Mouse (Mus musculus): Measurements from ENCODE around the gene Tdrd7. TPM values are rescaled to one million over a fixed set of nuclear protein-coding genes. Genes with fewer than 3 reads are reported as not detected.

The Tdrd7 gene
- polyA plus RNA-seq, 1 experiment from 2014 or later = 30.0 TPM

- no peak overlapping the region for H3K4me3 ChIP-seq
- no peak overlapping the region for H3K27ac ChIP-seq (replicated peaks)
- H3K27me3 ChIP-seq = no peaks in the 10 kb centered on the region
- ATAC-seq (ENCODE audit: low FRiP score, low read depth) = no peak
- WGBS = 91% methylated on average over 3 of the region's 3 CpGs
- no peaks in the 10 kb centered on the region for H3K4me1 ChIP-seq (replicated peaks)
- no peaks in the 10 kb centered on the region for H3K9me3 ChIP-seq
- no peaks in the 10 kb centered on the region for H3K36me3 ChIP-seq
- H3K4me2 ChIP-seq = no peak overlapping the region
- no peak overlapping the region for H3K9ac ChIP-seq
Measured at GRCm38 (mm10) chr4:46075664-46076063, 110.5 kb downstream of the Tdrd7 start.

GRCm38 (mm10) chr4:46076892-46077291 lies 111.8 kb downstream of the Tdrd7 start:
- no peaks in the 10 kb centered on the region for H3K4me1 ChIP-seq (replicated peaks)
- H3K9ac ChIP-seq = no peak overlapping the region
- H3K36me3 ChIP-seq = no peaks in the 10 kb centered on the region
- no peaks in the 10 kb centered on the region for H3K9me3 ChIP-seq
- H3K4me3 ChIP-seq = no peak overlapping the region
- H3K4me2 ChIP-seq = no peak overlapping the region
- no peak overlapping the region for H3K27ac ChIP-seq (replicated peaks)
- ATAC-seq (ENCODE audit: low FRiP score, low read depth) = no peak
- 78% methylated on average over 2 of the region's 2 CpGs for WGBS
- H3K27me3 ChIP-seq = no peaks in the 10 kb centered on the region

- Histone ChIP-seq H3K4me2 (no peak overlapping the region), H3K4me1 (replicated peaks) (peaks cover 12% of the 10 kb centered on the region), H3K4me3 (no peak overlapping the region), H3K27ac (replicated peaks) (no peak overlapping the region), H3K9me3 (no peaks in the 10 kb centered on the region), H3K36me3 (no peaks in the 10 kb centered on the region), H3K9ac (no peak overlapping the region), H3K27me3 (no peaks in the 10 kb centered on the region)
- ATAC-seq (ENCODE audit: low FRiP score, low read depth) = no peak
- WGBS = 98% methylated on average over 4 of the region's 4 CpGs
Measured at GRCm38 (mm10) chr4:46080261-46080660, 115.1 kb downstream of the Tdrd7 start.

GRCm38 (mm10) chr4:46082555-46082954 lies 117.4 kb downstream of the Tdrd7 start:
- no peak for ATAC-seq (ENCODE audit: low FRiP score, low read depth)
- no peaks in the 10 kb centered on the region for H3K36me3 ChIP-seq
- H3K27me3 ChIP-seq = no peaks in the 10 kb centered on the region
- no peak overlapping the region for H3K4me2 ChIP-seq
- H3K4me3 ChIP-seq = no peak overlapping the region
- WGBS = 80% methylated on average over 11 of the region's 11 CpGs
- peaks cover 15% of the 10 kb centered on the region for H3K4me1 ChIP-seq (replicated peaks)
- H3K9me3 ChIP-seq = no peaks in the 10 kb centered on the region
- no peak overlapping the region for H3K9ac ChIP-seq
- H3K27ac ChIP-seq (replicated peaks) = no peak overlapping the region

Other genes with a start within 250 kb of the Tdrd7 start
- 17.9 and 19.9 TPM in 2 replicates for gene Aldh1b1, start 166.3 kb upstream of the Tdrd7 start, polyA plus RNA-seq (2015; fragmentation: Nextera tagmentation; extraction: Ambion mirVana)
- 36.3 and 59.8 TPM in 2 replicates for gene Igfbpl1, start 138.4 kb upstream of the Tdrd7 start, polyA plus RNA-seq (2015; fragmentation: Nextera tagmentation; extraction: Ambion mirVana)
- 0.35 and 0.42 TPM in 2 replicates for gene Stra6l, start 116.7 kb upstream of the Tdrd7 start, polyA plus RNA-seq (2015; fragmentation: Nextera tagmentation; extraction: Ambion mirVana)
- gene Ccdc180, start 75.0 kb upstream of the Tdrd7 start, polyA plus RNA-seq (2015; fragmentation: Nextera tagmentation; extraction: Ambion mirVana) = 0.34 and 0.49 TPM in 2 replicates
- gene Tmod1, start 73.6 kb downstream of the Tdrd7 start, polyA plus RNA-seq (2015; fragmentation: Nextera tagmentation; extraction: Ambion mirVana) = 1.6 and 1.9 TPM in 2 replicates
- 71.5 and 73.4 TPM in 2 replicates for gene Ncbp1, start 173.3 kb downstream of the Tdrd7 start, polyA plus RNA-seq (2015; fragmentation: Nextera tagmentation; extraction: Ambion mirVana)
- gene Tstd2, start 173.4 kb downstream of the Tdrd7 start, polyA plus RNA-seq (2015; fragmentation: Nextera tagmentation; extraction: Ambion mirVana) = 33.4 and 34.0 TPM in 2 replicates
- 30.4 and 30.7 TPM in 2 replicates for gene Xpa, start 231.0 kb downstream of the Tdrd7 start, polyA plus RNA-seq (2015; fragmentation: Nextera tagmentation; extraction: Ambion mirVana)